Mouse (Mus musculus): ENCODE results near the gene Nccrp1.

Gene Nccrp1

DNA sequence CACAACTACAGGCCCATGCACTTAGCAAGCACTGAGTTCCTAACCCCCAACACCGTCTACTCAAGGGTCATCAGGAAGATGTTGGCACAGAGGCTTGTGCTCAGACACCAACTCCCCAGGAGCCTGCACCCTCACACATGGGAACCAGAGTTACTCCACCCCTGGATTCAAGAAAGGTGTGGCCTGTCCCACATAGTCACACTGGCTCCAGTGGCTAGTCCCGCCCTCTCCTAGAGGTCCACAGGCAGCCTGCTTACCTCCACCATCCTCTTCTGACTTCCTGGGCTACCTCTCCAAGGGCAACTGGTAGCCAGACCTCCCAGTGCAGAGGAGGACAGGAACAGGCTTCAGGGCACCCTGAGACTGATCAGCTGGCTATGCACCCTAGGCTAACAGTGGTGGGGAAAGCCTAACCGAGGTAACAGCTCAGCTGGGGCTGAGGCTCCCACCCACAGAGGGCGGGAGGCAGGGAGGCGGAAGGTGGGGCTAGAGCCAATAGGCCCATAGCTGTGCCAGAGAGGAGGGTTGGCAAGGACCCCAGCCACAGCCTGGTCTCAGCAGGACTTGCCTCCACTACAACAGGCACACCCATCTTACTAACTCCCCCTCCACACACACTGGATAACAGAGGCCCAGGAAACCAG lies 29.3 kb upstream of the Nccrp1 start:
- POLR2A ChIA-PET, result interaction anchor here in 3 of 4 experiments (0.7 to 15.0 kb wide), 22 partner anchors 8 to 234 kb away, joined by 3 to 318 read pairs (median 6); partner anchors contain the start of genes Pak4 (in 3 of the 3), Samd4b (in 3 of the 3), Rps16 (in 2 of the 3) and Fbxo27 (in 1 of the 3)
- CTCF ChIA-PET, result interaction anchor here (0.8 to 3.9 kb wide), 11 partner anchors 8 to 231 kb away, joined by 3 to 30 read pairs (median 4); partner anchors contain the start of genes Pak4 (in 2 of the 4) and Samd4b (in 2 of the 4)

DNA sequence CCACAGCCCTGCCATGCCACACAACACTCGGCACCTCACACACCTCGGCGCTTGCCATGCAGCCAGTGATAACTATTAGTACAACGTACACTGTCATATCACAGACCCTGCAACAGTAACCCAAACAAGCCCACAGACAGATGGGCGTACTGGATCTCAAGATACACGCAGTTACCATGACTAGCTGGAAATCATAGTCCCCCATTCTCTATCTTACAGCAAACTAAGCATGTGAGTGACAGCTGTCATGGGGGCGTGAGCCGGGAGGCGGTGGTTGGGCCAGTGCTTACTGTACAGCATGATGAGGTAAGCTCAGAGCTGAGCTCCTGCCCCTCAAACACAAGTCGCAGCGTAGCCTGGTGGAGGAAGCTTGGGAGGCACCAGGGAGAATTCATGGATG lies 28.5 kb upstream of the Nccrp1 start:
- ChIA-PET POLR2A (interaction anchor here in 3 of 4 experiments (0.6 to 15.0 kb wide), 8 partner anchors 9 to 225 kb away, joined by 3 to 318 read pairs (median 7); partner anchors contain the start of genes Pak4 (in 3 of the 3), Samd4b (in 3 of the 3), Gmfg (in 1 of the 3) and Rps16 (in 1 of the 3)), CTCF (interaction anchor here in 3 of 4 experiments (0.8 to 1.6 kb wide), 3 partner anchors 21 to 43 kb away, joined by 3 to 5 read pairs (median 4); partner anchors contain the start of genes Pak4 (in 1 of the 3) and Samd4b (in 1 of the 3))

DNA sequence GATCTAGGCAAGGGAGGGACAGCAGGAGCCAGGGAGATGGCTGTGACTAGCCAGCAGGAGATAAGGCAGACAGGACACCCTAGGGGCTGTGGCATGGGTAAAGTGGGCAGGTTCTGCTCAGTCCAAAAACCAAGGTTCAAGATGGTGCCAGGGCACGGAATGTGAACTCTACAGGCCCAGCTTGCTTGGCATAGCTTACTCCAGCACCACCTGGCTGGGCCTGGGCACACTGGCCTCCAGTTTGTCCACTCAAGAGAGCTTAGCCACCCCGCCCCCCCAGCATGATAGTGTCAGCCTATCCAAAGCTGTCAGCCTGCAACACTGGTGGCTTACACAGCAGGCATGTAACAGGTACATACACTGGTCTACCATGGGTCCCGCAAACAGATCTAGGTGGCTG lies 26.2 kb upstream of the Nccrp1 start:
- ChIA-PET CTCF (no interaction called here), POLR2A (interaction anchor here in 3 of 4 experiments (0.6 to 15.0 kb wide), 6 partner anchors 8 to 137 kb away, joined by 3 to 318 read pairs (median 4); partner anchors contain the start of genes Pak4 (in 2 of the 3) and Samd4b (in 2 of the 3))

DNA sequence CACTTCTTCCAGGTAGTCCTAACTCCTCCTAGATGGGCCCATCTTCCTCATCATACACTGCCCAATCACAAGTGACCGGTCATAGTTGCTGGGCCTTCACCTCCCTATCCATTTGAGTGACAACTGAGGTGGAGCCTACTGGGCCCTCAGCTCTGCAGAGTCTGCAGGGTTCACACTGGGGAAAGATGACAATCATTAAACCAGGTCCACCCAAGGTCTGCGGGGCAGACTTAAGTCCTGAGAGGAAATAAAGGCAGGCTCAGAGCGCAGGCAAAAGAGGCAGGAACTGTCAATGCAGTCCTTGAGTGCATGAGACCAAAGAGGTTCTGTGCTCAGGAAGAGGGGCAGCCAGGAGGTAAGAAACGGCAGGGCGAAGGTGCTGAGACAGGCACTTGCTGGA lies 25.6 kb upstream of the Nccrp1 start:
- CTCF ChIA-PET, result interaction anchor here in 1 of 4 experiments (1.1 kb wide), 1 partner anchor 24 kb away, joined by 3 read pairs; no protein-coding TSS in a partner anchor
- POLR2A ChIA-PET, result interaction anchor here in 3 of 4 experiments (0.6 to 15.0 kb wide), 11 partner anchors 9 to 137 kb away, joined by 3 to 318 read pairs (median 3); partner anchors contain the start of genes Pak4 (in 2 of the 3) and Samd4b (in 2 of the 3)

DNA sequence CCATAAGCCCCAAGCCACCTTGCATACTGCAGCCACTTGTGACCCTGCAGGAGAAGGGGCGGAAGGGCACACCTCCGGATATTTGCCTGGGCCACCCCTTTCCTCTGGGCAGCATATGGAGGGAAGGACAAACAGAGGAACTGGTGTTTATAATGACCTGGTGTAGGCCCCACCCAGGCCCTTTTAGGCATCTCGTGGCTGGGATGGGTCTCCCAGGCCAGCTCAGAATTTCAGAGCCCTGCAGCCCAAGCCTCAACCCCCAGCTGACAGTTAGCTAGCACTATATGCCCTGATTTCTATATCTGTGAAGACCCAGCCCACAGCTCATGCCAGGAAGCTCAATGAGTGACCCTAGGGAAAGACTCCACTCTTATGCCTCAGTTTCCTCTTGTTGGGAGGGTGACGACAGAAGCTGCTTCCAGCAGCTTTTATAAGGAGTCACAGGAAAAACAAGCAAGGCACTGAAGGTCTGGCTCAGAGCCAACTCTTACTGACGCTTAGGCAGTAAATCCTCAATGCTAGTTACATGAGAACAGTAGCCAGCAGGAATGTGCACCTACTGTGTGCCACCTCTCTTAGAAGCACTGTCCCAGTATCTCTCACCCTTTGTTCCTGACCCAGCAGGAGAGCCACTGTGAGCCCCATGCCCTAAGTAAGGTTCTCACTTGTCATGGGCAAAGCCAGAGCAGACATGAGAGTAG lies 24.1 kb upstream of the Nccrp1 start:
- CTCF ChIA-PET, result interaction anchor here in 3 of 4 experiments (0.8 to 1.5 kb wide), 11 partner anchors 13 to 134 kb away, joined by 3 to 5 read pairs (median 3); partner anchors contain the start of gene Gmfg (in 2 of the 3)

DNA sequence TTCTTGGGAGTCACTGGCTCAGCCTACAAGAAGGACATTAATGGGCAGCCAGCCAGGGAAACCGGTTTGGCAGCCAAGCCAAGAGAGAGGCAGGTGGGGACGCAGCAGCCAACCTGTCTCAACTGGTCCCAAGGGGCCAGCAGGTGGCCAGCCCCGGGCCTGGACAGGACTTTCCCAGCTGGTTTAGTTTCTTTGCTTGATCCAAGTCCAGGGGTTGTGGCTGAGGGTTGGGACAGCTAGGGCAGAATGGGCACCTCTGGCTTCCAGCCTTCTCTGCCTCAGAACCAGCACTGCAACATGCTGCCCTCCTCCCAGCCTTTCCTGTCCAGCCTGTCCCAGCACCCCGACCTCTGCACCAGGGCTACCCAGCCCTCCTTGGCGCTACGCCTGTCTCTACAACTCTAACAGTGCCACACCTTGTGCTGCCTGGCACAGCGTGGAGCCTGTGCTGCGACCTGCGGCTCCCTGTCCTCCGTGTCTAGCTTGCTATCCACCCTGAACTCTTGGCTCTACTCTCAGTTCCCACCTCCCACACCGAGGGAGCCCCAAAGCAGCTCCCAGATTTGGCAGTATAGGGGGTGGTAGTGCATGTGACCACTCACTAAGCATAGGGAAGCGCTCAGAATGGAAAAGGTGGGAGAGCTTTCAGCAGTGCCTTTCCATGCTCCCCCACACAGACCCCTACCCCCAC lies 23.4 kb upstream of the Nccrp1 start:
- ChIA-PET POLR2A (interaction anchor here in 3 of 4 experiments (0.6 to 15.0 kb wide), 16 partner anchors 7 to 421 kb away, joined by 3 to 318 read pairs (median 4); partner anchors contain the start of genes Pak4 (in 2 of the 3), Samd4b (in 2 of the 3), Acp7 (in 1 of the 3) and Gmfg (in 1 of the 3)), CTCF (interaction anchor here in 3 of 4 experiments (0.8 to 4.0 kb wide), 12 partner anchors 8 to 133 kb away, joined by 3 to 30 read pairs (median 3); partner anchors contain the start of gene Gmfg (in 2 of the 3))

More for the DNA sequence above, 24.1 kb upstream of the Nccrp1 start:
- POLR2A ChIA-PET, result interaction anchor here in 3 of 4 experiments (0.6 to 15.0 kb wide), 17 partner anchors 7 to 1215 kb away, joined by 3 to 318 read pairs (median 4); partner anchors contain the start of genes Pak4 (in 2 of the 3), Samd4b (in 2 of the 3), Gmfg (in 1 of the 3) and Shkbp1 (in 1 of the 3)

DNA sequence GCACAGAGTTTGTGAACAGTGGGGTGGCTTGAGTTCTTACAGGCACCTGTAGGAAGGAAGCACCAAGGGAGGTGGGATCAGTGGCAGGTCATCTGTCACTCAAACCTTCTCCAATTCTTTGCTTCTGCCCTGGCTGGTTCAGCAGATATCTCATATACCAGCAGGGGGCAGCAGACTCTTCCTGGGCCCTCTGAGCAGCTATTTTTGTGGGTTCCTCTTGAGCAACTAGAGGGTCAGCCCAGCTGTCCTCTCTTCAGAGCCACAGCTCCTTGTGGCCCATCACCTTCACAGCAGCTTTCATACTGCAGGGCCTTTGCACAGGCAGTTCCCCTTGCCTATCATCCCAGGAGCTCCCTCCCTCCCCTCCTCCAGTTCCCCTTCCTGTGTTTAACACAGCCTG lies 21.2 kb upstream of the Nccrp1 start:
- POLR2A ChIA-PET, result interaction anchor here in 3 of 4 experiments (0.6 to 15.0 kb wide), 11 partner anchors 10 to 226 kb away, joined by 3 to 318 read pairs (median 4); partner anchors contain the start of genes Pak4 (in 2 of the 3), Samd4b (in 2 of the 3), Med29 (in 1 of the 3) and Paf1 (in 1 of the 3)
- CTCF ChIA-PET, result interaction anchor here (0.5 to 4.0 kb wide), 37 partner anchors 9 to 475 kb away, joined by 3 to 30 read pairs (median 4); partner anchors contain the start of genes Pak4 (in 2 of the 4), Samd4b (in 2 of the 4), Gmfg (in 1 of the 4) and Med29 (in 1 of the 4)

DNA sequence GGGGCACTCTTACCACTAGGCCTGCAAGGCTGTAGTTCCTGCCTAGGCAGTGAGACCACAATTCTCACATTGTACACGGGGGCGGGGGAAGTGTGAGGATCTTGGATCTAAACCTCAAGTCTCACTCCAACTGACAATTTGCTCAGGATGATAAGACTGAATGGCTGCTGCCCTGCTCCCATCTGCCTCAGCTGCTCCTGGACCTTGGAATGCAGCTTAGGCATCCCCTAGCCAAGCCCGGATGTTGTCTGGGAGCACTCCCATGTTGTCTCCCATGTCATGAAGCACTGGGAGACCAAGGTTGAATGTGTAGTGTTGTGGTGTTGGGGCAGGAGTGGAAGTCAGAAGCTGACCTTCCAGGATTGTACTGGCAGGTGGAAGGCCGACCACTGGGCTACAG lies 20.5 kb upstream of the Nccrp1 start:
- ChIA-PET CTCF (interaction anchor here in 3 of 4 experiments (1.2 to 4.0 kb wide), 8 partner anchors 9 to 131 kb away, joined by 3 to 30 read pairs (median 5); partner anchors contain the start of genes Gmfg (in 1 of the 3), Pak4 (in 1 of the 3) and Samd4b (in 1 of the 3)), POLR2A (interaction anchor here in 2 of 4 experiments (0.8 to 6.7 kb wide), 4 partner anchors 11 to 175 kb away, joined by 3 to 53 read pairs (median 4); partner anchors contain the start of genes Med29 (in 1 of the 2) and Paf1 (in 1 of the 2))

DNA sequence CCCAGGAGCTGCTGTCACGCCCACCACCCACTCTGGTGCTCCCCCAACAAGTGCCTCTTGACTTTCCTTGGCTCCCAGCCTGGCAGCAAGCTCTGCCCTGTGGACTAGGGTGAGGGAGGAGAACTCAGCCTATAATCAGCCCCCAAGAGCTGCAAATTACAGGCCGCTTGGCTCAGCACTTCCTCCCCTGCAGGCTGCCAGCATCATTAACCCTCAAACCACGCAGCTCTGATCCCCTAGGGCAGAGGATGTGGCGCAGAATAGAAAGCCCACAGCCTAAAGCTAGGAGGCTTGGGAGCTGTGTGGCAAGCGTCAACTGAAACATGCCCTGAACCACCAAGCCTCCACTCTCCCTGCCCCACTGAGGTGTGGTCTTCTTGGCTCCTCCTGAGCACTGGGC lies 18.4 kb upstream of the Nccrp1 start:
- CTCF ChIA-PET, result interaction anchor here in 1 of 4 experiments (1.0 to 2.0 kb wide), 2 partner anchors 16 to 36 kb away, joined by 3 to 4 read pairs; no protein-coding TSS in a partner anchor
- POLR2A ChIA-PET, result interaction anchor here in 2 of 4 experiments (0.6 to 6.7 kb wide), 5 partner anchors 8 to 199 kb away, joined by 3 to 53 read pairs (median 3); no protein-coding TSS in a partner anchor

DNA sequence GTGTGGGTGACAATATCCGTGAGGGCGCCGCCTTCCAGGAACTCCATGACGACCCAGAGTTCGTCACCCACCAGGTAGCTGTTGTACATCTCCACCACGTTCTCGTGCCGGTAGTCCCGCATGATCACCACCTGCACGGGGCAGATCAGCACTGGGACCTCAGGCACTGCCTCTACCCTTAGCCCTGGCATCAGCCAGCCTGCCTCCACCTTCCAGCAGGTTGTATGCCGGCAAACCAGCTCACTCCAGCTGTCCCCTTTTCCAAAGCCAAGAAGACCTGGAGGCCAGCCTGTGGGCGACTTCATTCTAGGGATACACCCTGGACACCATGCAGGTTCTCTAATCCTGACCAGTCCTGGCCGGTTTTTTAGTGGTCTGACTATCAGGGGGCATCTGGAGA lies 15.9 kb upstream of the Nccrp1 start:
- POLR2A ChIA-PET, result interaction anchor here in 1 of 4 experiments (1.2 to 4.5 kb wide), 4 partner anchors 8 to 35 kb away, joined by 3 to 32 read pairs (median 13); partner anchors contain the start of genes Pak4 and Samd4b
- CTCF ChIA-PET, result interaction anchor here in 3 of 4 experiments (0.7 to 1.4 kb wide), 3 partner anchors 14 to 1264 kb away, joined by 3 to 5 read pairs (median 5); no protein-coding TSS in a partner anchor

DNA sequence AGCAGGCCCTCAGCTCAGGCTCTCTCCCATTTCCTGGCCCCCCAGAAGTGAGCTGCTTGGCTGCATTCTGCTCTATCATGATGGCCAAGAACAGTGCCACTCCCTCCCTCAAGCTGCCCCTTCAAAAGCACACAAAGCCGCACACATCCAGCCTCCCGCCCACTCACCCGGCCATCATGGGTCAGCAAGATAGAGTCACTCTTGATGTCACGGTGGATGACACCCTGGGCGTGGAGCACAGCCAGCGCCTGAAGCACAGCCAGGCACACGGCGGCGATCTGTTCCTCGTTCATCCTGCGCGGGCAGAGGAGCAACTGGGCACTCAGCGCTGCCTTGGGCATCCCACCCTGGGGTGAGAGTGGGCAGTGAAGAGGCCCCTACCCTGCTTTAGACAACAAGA lies 15.3 kb upstream of the Nccrp1 start:
- POLR2A ChIA-PET, result interaction anchor here in 2 of 4 experiments (1.0 to 8.0 kb wide), 4 partner anchors 16 to 179 kb away, joined by 3 to 51 read pairs (median 27); partner anchors contain the start of genes Mrps12 (in 1 of the 2), Pak4 (in 1 of the 2), Samd4b (in 1 of the 2) and Sars2 (in 1 of the 2)
- CTCF ChIA-PET, result interaction anchor here in 1 of 4 experiments (0.7 to 1.3 kb wide), 2 partner anchors 70 to 193 kb away, joined by 4 to 5 read pairs; no protein-coding TSS in a partner anchor

DNA sequence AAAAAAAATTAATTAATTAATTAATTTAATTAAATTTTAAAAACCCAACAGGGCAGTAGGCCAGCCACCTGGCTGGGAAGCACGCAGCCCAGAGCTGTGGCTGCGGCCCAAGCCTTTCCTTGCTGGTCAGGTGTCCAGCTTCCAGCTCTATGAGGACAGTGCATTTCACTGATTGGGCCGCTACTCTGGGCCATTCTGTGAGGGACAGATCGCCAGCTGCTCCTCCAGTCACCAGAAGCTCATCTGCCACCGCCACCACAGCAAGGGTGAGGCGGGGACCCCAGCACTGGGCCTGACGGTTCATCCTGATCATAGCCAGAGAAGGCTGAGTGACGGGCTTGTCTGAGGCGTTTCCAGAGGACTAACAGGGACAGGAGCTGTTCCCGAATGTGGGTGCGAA lies 14.9 kb upstream of the Nccrp1 start:
- ChIA-PET POLR2A (interaction anchor here in 2 of 4 experiments (1.0 to 8.0 kb wide), 4 partner anchors 16 to 180 kb away, joined by 3 to 51 read pairs (median 27); partner anchors contain the start of genes Mrps12 (in 1 of the 2), Pak4 (in 1 of the 2), Samd4b (in 1 of the 2) and Sars2 (in 1 of the 2)), CTCF (interaction anchor here in 1 of 4 experiments (0.7 to 1.3 kb wide), 2 partner anchors 69 to 193 kb away, joined by 4 to 5 read pairs; no protein-coding TSS in a partner anchor)

DNA sequence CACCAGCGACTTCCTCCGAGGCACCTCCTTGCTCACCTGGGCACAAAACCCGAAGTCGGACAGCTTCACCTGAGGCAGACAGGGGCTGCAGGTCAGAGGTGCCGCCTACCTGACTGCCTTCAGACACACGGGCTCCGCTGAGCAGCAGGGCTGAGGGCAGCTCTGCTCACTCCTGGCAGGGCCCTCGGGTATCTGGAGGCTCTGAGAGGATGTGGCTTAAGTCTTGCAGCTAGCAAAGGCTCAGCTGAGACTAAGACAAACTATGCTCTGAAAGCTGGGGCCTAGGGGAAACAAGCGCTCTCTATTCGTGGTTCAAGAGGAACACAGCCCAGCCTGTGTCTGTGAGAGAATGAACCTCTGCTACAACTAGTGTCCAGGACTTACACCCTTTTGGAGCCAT lies 13.8 kb upstream of the Nccrp1 start:
- ChIA-PET CTCF (interaction anchor here in 2 of 4 experiments (0.5 to 1.4 kb wide), 4 partner anchors 40 to 673 kb away, joined by 3 to 12 read pairs (median 3); no protein-coding TSS in a partner anchor), POLR2A (interaction anchor here in 2 of 4 experiments (0.7 to 8.0 kb wide), 12 partner anchors 8 to 37 kb away, joined by 3 to 51 read pairs (median 4); partner anchors contain the start of genes Pak4 (in 2 of the 2) and Samd4b (in 2 of the 2))

DNA sequence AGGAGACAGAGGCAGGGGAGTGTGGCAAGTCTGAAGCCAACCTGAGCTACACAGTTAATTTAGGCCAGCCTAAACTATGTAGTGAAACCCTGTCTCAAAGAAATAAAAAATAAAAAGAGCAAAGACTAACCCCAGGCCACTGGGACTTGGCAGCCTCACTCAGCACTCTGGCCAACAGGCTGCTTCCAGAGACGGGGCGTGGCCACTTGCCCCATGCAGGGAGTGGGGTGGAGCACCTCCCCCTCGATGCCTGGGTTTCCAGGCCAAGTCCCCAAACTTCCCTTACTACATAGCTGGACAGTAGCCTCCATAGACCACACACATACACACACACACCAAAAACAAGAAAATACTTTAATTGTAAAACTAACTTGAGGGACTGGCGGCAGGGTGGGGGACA lies 11.4 kb upstream of the Nccrp1 start:
- POLR2A ChIA-PET, result interaction anchor here in 2 of 4 experiments (0.7 to 8.0 kb wide), 6 partner anchors 13 to 121 kb away, joined by 3 to 51 read pairs (median 15); partner anchors contain the start of genes Gmfg (in 1 of the 2), Nccrp1 (in 1 of the 2), Pak4 (in 1 of the 2) and Samd4b (in 1 of the 2)
- CTCF ChIA-PET, result interaction anchor here in 1 of 4 experiments (0.6 to 0.7 kb wide), 2 partner anchors 435 to 1321 kb away, joined by 3 to 6 read pairs; no protein-coding TSS in a partner anchor

DNA sequence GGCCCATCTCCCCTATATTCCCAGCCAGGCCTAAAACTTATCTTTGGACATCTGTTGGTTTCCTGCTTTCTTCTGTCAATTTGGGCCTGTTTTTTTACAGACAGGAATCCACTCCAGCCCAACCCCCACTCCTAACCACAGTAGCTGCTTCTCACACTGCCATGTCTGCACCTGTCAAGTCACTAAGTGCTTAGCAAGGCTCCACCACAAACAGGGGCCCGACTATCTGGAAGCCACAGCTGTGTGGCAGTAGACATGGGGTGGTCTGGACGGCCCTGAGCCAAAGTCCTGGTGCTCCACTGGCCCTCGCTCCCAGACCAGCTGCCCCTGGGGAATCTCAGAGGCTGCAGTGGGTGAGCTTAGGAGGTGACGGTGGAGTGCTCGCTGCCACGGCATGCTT lies 10.7 kb upstream of the Nccrp1 start:
- CTCF ChIA-PET, result interaction anchor here in 1 of 4 experiments (0.8 kb wide), 1 partner anchor 13 kb away, joined by 3 read pairs; no protein-coding TSS in a partner anchor
- POLR2A ChIA-PET, result interaction anchor here in 3 of 4 experiments (0.6 to 8.0 kb wide), 16 partner anchors 8 to 1721 kb away, joined by 3 to 51 read pairs (median 6); partner anchors contain the start of genes Gmfg (in 1 of the 3), Med29 (in 1 of the 3), Nccrp1 (in 1 of the 3) and Paf1 (in 1 of the 3)
